8 mouse cellular contexts compared by ENCODE assay signal in genomic region chr11:119355443-119356385, GRCm38 (mm10). TPM values are rescaled to one million over a fixed set of nuclear protein-coding genes. Genes with fewer than 3 reads are reported as not detected.
DNase-seq lines count a peak whose midpoint lies in the region; ATAC-seq lines count a peak whose summit lies in the region.

Sgsh (minus strand) TSS chr11:119355536.
Slc26a11 (plus strand) TSS chr11:119355557.

- peak; percentile 92; the same call in 1 of the 2 replicates for ATAC-seq in hindbrain, embryonic 14.5 days (ENCODE audit: low FRiP score)

- H3K9me3 ChIP-seq in hindbrain, embryonic 14.5 days (ENCODE audit: control insufficient read depth, low read length): no peaks in the 10 kb centered on the region

- H3K4me1 ChIP-seq in hindbrain, embryonic 14.5 days (replicated peaks; ENCODE audit: control insufficient read depth, insufficient read depth, low read length): peaks cover 13% of the 10 kb centered on the region

- WGBS in hindbrain, embryonic 14.5 days: 2% methylated on average over 39 of the region's 40 CpGs

- DNase-seq in T-cell, adult 2 months (ENCODE audit: low spot score): peak; percentile 58
- DNase-seq in cerebellum, postnatal 36 days: peak; percentile 80 to 86
- peak; percentile 58 to 72 for DNase-seq in frontal cortex, postnatal 36 days (ENCODE audit: low spot score in 2 of 2)
- peak; percentile 72 for DNase-seq in hindbrain, embryonic 14.5 days (ENCODE audit: low spot score)
- DNase-seq in layer of hippocampus, postnatal 25 days (ENCODE audit: extremely low spot score in 1 of 2, low spot score in 1 of 2): peak; percentile 64 to 69
- DNase-seq in lung, postnatal 25 days (ENCODE audit: low spot score): peak; percentile 92
- peak; percentile 54 for DNase-seq in retina, adult 2 months (ENCODE audit: low read depth, low spot score)
- peak; percentile 74 to 79 for DNase-seq in thymus, postnatal 36 days

- H3K36me3 ChIP-seq in hindbrain, embryonic 14.5 days (replicated peaks; ENCODE audit: control insufficient read depth, insufficient read depth): no peaks in the 10 kb centered on the region; the same call in 1 of the 2 replicates

- H3K4me2 ChIP-seq in hindbrain, embryonic 14.5 days (replicated peaks): peak within 1 kb of the TSS; percentile 78

- H3K4me3 ChIP-seq in hindbrain, embryonic 14.5 days (replicated peaks; ENCODE audit: low read length): peak within 1 kb of the TSS; percentile 53

- peak within 1 kb of the TSS; percentile 65 for H3K9ac ChIP-seq in hindbrain, embryonic 14.5 days

- no peaks in the 10 kb centered on the region for H3K27me3 ChIP-seq in hindbrain, embryonic 14.5 days (ENCODE audit: control insufficient read depth, insufficient read depth, low read length)

- no peak within 1 kb of the TSS; the same call in 1 of the 2 replicates for H3K27ac ChIP-seq in hindbrain, embryonic 14.5 days

RNA-seq across cellular contexts. Expression of gene Sgsh, which starts in this region (rescaled TPM):
- 3.4 and 5.1 TPM in 2 replicates for polyA plus RNA-seq in hindbrain, embryonic 14.5 days (2014; fragmentation: Nextera tagmentation; extraction: Ambion mirVana)
- 1 to 10 TPM; 5.0 to 5.1 TPM for total RNA-seq in layer of hippocampus, postnatal 25 days (2021)

RNA-seq across cellular contexts. Expression of gene Slc26a11, which starts in this region (rescaled TPM):
- 5.0 and 6.0 TPM in 2 replicates for polyA plus RNA-seq in hindbrain, embryonic 14.5 days (2014; fragmentation: Nextera tagmentation; extraction: Ambion mirVana)
- 1 to 10 TPM; 5.3 to 6.4 TPM for total RNA-seq in layer of hippocampus, postnatal 25 days (2021)
